Mouse (Mus musculus) cerebellum, adult 2 months (tissue): Measurements from ENCODE around the gene Fam174b.

Source experiments
- CTCF ChIP-seq: fragments of 200-500 bp; IDR thresholded peaks from 2 replicates; pipeline ENCODE4 v1.5.1; 2011; ENCODE audit warnings: low read depth, mild to moderate bottlenecking, control low read depth, low read length, moderate library complexity, borderline replicate concordance; ENCODE audit not compliant: insufficient read depth
- POLR2A ChIP-seq: fragments of 200-500 bp; IDR thresholded peaks from 2 replicates; pipeline ENCODE4 v1.6.1; 2011; ENCODE audit warnings: low read length, control low read depth, borderline replicate concordance; ENCODE audit not compliant: insufficient read depth

- TF ChIP-seq CTCF (no peak), POLR2A (no peak)
These were observed 73.8 kb downstream of the Fam174b start for GRCm38 (mm10) chr7:73813887-73814286.
